Mouse (Mus musculus) layer of hippocampus, adult 9-10 months (tissue): ENCODE measurements around the gene Apbb1.

Experiments used
- DNase-seq: peaks from one replicate; pipeline ENCODE4 v3.0.0; 2022; ENCODE audit warnings: low spot score

The Apbb1 gene

GRCm38 (mm10) chr7:105519336-105519735 lies 62.1 kb downstream of the Apbb1 start:
- DNase-seq: no peak

GRCm38 (mm10) chr7:105516669-105517360 lies 64.6 kb downstream of the Apbb1 start:
- DNase-seq: no peak

GRCm38 (mm10) chr7:105515178-105515577 lies 66.3 kb downstream of the Apbb1 start:
- no peak for DNase-seq

- DNase-seq: no peak
Observed at GRCm38 (mm10) chr7:105514561-105514960, 66.9 kb downstream of the Apbb1 start.

- no peak for DNase-seq
Observed at GRCm38 (mm10) chr7:105513845-105514291, 67.6 kb downstream of the Apbb1 start.

- DNase-seq: no peak
Observed at GRCm38 (mm10) chr7:105510143-105510542, 71.3 kb downstream of the Apbb1 start.
